Mouse (Mus musculus) heart, embryonic 11.5 days (tissue): ENCODE measurements around the gene Bdkrb2. TPM values are rescaled to one million over a fixed set of nuclear protein-coding genes. Genes with fewer than 3 reads are reported as not detected.

Experiments used
- ATAC-seq: fragments of 200-750 bp; cut with Nextera tagmentation; replicated peaks from 2 replicates; pipeline ENCODE4 v1.8.0; 2017; ENCODE audit warnings: moderate library complexity; ENCODE audit not compliant: insufficient number of reproducible peaks, low FRiP score, low TSS enrichment
- H3K27ac ChIP-seq: fragments of 300-500 bp; sonication (generic); 2 replicates; pipeline ENCODE4 v1.5.1; 2014; ENCODE audit warnings: mild to moderate bottlenecking, low read depth, low read length
- H3K27me3 ChIP-seq: fragments of 300-500 bp; sonication (generic); 2 replicates; pipeline ENCODE4 v1.6.1; 2014; ENCODE audit warnings: mild to moderate bottlenecking, low read length, mixed read lengths; ENCODE audit not compliant: control insufficient read depth, insufficient read depth
- H3K36me3 ChIP-seq: fragments of 300-500 bp; sonication (generic); 2 replicates; pipeline ENCODE4 v1.6.1; 2014; ENCODE audit warnings: mild to moderate bottlenecking, low read length, moderate library complexity, mixed read lengths; ENCODE audit not compliant: control insufficient read depth, insufficient read depth
- H3K4me1 ChIP-seq: fragments of 300-500 bp; sonication (generic); 2 replicates; pipeline ENCODE4 v1.6.1; 2014; ENCODE audit warnings: low read length; ENCODE audit not compliant: control insufficient read depth, insufficient read depth
- H3K4me2 ChIP-seq: fragments of 300-500 bp; sonication (generic); 2 replicates; pipeline ENCODE4 v1.6.1; 2014; ENCODE audit warnings: mild to moderate bottlenecking, moderate library complexity
- H3K4me3 ChIP-seq: fragments of 300-500 bp; sonication (generic); 2 replicates; pipeline ENCODE4 v1.5.1; 2014; ENCODE audit warnings: low read depth, low read length
- H3K9ac ChIP-seq: fragments of 300-500 bp; sonication (generic); 2 replicates; pipeline ENCODE4 v1.6.1; 2014; ENCODE audit warnings: mild to moderate bottlenecking, low read depth, low read length, moderate library complexity
- H3K9me3 ChIP-seq: fragments of 300-500 bp; sonication (generic); replicated peaks from 2 replicates; pipeline ENCODE4 v1.6.1; 2016; ENCODE audit warnings: low read length; ENCODE audit not compliant: control insufficient read depth
- WGBS: fragments of 180-500 bp; shearing (Covaris S2); extraction: QIAGEN DNeasy Blood & Tissue Kit; methylation state at CpG from one replicate; pipeline ENCODE4 v1.1.7; 2014; ENCODE audit not compliant: insufficient replicate concordance; 5-methylcytosine and 5-hydroxymethylcytosine counted together
- polyA plus RNA-seq: library from polyadenylated mRNA; unstranded; fragments of >200 nt; fragmentation: Nextera tagmentation; extraction: Ambion mirVana; gene quantifications from 2 replicates; pipeline ENCODE4 v1.2.1, GENCODE M21; 2014

Bdkrb2 gene
- polyA plus RNA-seq, 1 experiment from 2014 or later, result 0.42 TPM

- Histone ChIP-seq H3K9me3 (no peaks in the 10 kb centered on the region), H3K4me3 (no peak overlapping the region), H3K4me2 (no peak overlapping the region), H3K9ac (no peak overlapping the region), H3K27me3 (no peaks in the 10 kb centered on the region; the same call in none of the 2 replicates), H3K36me3 (no peaks in the 10 kb centered on the region), H3K4me1 (peaks cover 38% of the 10 kb centered on the region), H3K27ac (no peak overlapping the region)
- no peak for ATAC-seq
- 71% methylated on average over 4 of the region's 4 CpGs for WGBS
Measured at GRCm38 (mm10) chr12:105549835-105550802, 12.9 kb upstream of the Bdkrb2 start.

GRCm38 (mm10) chr12:105551551-105551989 is 11.5 kb upstream of the Bdkrb2 start:
- Histone ChIP-seq H3K4me3 (no peak overlapping the region), H3K9me3 (no peaks in the 10 kb centered on the region), H3K4me2 (no peak overlapping the region), H3K4me1 (peaks cover 41% of the 10 kb centered on the region), H3K9ac (no peak overlapping the region), H3K36me3 (no peaks in the 10 kb centered on the region), H3K27ac (no peak overlapping the region), H3K27me3 (no peaks in the 10 kb centered on the region; the same call in none of the 2 replicates)
- WGBS, result 50% methylated on average over 6 of the region's 6 CpGs
- ATAC-seq, result no peak

DNA sequence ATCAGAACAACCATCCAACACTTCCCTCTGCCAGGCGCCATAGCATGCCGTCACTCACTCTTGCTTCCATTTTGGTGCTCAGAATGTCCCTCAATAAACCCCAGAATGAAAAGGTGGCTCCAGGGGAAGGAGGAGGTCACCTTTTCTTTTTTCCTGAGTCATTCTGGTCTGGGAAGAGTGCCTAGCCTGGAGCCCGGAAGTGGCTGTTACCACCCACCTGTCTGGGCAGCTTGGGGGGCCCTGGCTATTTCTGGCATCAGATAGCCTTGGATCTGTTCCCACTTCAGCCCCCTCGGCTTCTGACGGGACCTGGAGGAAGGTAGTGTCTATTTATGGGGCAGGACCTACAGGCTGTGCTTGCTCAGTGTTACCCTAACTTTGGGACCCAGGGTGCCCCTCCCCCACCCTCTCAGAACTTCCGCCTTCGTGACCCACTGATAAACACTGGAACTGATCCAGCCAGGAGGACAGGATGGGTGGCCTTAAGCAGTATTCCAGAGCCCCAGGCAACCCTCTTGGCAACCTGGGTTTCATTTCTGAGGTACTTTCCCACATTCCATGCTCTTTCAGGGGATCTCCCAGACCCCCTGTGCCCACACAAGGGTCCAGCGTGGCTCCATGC is 8.8 kb upstream of the Bdkrb2 start:
- H3K27me3 ChIP-seq, result no peaks in the 10 kb centered on the region; the same call in 1 of the 2 replicates
- ATAC-seq, result no peak
- H3K4me2 ChIP-seq, result no peak overlapping the region
- H3K27ac ChIP-seq, result peak overlapping the region; percentile 83; the same call in 1 of the 2 replicates
- no peaks in the 10 kb centered on the region for H3K9me3 ChIP-seq
- WGBS, result 52% methylated on average over 8 of the region's 8 CpGs
- no peak overlapping the region for H3K4me3 ChIP-seq
- H3K36me3 ChIP-seq, result no peaks in the 10 kb centered on the region
- no peak overlapping the region for H3K9ac ChIP-seq
- peaks cover 42% of the 10 kb centered on the region for H3K4me1 ChIP-seq

GRCm38 (mm10) chr12:105555172-105555571 is 7.9 kb upstream of the Bdkrb2 start:
- Histone ChIP-seq H3K4me3 (no peak overlapping the region), H3K9ac (no peak overlapping the region), H3K27me3 (no peaks in the 10 kb centered on the region; the same call in 1 of the 2 replicates), H3K27ac (peak overlapping the region; percentile 83), H3K36me3 (no peaks in the 10 kb centered on the region), H3K4me1 (peaks cover 42% of the 10 kb centered on the region), H3K4me2 (no peak overlapping the region; the same call in 1 of the 2 replicates), H3K9me3 (no peaks in the 10 kb centered on the region)
- peak; percentile 45; the same call in 1 of the 2 replicates for ATAC-seq
- WGBS, result 44% methylated on average over 5 of the region's 5 CpGs

DNA sequence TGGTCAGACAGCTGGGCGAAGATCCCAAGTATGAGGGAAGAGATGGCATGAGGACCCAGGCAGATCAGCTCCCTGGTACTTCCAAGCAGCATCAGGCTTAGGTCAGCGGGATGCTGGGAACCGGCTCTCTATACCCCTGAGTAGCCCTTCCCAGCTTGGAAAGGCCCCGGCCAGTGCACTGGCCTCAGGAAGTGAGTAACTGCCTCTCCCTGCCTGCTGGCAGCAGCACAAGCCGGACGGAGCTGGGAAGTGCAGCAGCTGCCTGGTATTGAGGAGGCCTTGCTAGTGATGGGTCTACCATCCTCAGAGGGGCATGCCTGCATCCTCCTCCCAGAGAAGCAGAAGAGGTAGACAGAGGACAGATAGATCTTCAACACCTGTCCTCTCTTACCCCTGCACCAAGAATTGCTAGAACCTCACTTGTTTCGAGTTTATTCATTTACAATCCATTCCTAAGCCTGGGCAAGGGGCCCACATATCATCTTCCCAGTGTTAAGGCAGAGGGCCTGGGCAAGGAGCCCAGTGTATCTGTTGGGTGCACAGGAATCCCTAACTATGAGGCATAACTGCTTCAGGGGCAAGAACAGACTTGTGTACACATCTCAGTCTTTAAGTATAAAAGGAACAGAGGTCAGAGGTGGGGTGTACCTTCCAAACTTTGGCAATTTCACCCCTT is 5.6 kb upstream of the Bdkrb2 start:
- no peak overlapping the region for H3K27ac ChIP-seq

DNA sequence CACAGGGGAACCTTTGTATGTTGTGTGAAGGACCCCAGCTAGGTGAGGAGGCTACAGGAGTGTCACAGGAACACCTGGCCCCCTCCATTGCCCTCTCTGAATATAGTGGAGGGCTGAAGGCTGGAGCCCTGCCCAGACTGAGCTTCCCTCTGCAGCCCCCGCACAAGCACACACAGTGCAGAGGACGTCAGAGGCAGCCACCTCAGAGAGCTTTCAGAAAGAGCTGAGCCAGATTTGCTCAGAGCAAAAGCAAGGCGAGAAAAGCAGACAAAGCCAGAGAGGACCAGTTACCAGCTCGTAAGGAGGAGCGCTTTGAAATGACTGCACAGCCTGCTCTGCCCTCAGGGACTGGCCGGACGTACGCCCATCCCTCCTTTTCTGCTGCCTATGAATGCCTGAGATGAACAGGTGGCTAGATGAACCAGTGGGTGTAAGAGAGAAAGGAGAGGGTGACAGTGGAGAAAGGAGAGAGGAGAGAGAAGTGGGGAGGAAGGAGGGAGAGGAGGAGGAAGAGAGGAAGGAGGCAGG is 2.0 kb upstream of the Bdkrb2 start:
- Histone ChIP-seq H3K27me3 (peaks cover 27% of the 10 kb centered on the region), H3K4me1 (peaks cover 34% of the 10 kb centered on the region)
- WGBS, result 42% methylated on average over 8 of the region's 8 CpGs

More for the DNA sequence above, 5.6 kb upstream of the Bdkrb2 start:
- Histone ChIP-seq H3K27me3 (peaks cover 11% of the 10 kb centered on the region), H3K4me2 (no peak overlapping the region), H3K9me3 (no peaks in the 10 kb centered on the region), H3K4me3 (no peak overlapping the region), H3K4me1 (peaks cover 48% of the 10 kb centered on the region), H3K36me3 (no peaks in the 10 kb centered on the region), H3K9ac (no peak overlapping the region)
- WGBS, result 52% methylated on average over 7 of the region's 7 CpGs
- ATAC-seq, result no peak; the same call in 1 of the 2 replicates

GRCm38 (mm10) chr12:105562056-105562820 is 788 bp upstream of the Bdkrb2 start:
- Histone ChIP-seq H3K9ac (peak overlapping the region; percentile 36), H3K36me3 (no peaks in the 10 kb centered on the region), H3K4me2 (peak overlapping the region; percentile 67), H3K27ac (no peak overlapping the region), H3K4me3 (peak overlapping the region; percentile 39; the same call in 1 of the 2 replicates), H3K4me1 (peaks cover 22% of the 10 kb centered on the region), H3K27me3 (peaks cover 27% of the 10 kb centered on the region), H3K9me3 (peaks cover 3% of the 10 kb centered on the region; the same call in 1 of the 2 replicates)
- WGBS, result 25% methylated on average over 8 of the region's 8 CpGs
- ATAC-seq, result no peak

More for the DNA sequence above, 2.0 kb upstream of the Bdkrb2 start:
- 0 out of 2 replicates have a peak overlapping the region, but pooled peaks have one; percentile 23 for H3K9ac ChIP-seq
- no peaks in the 10 kb centered on the region for H3K9me3 ChIP-seq
- no peak overlapping the region for H3K4me2 ChIP-seq
- H3K27ac ChIP-seq, result no peak overlapping the region
- no peak overlapping the region for H3K4me3 ChIP-seq
- no peaks in the 10 kb centered on the region for H3K36me3 ChIP-seq
- ATAC-seq, result no peak
